Mouse (Mus musculus) urinary bladder, postnatal 4 days (tissue): ENCODE measurements around the gene Cpsf4l.

Experiments used
- DNase-seq, 2 experiments: peaks; one replicate each; pipeline ENCODE4 v3.0.0; 2021 to 2022; ENCODE audit warnings: low spot score in 2 of 2

Gene Cpsf4l

DNA sequence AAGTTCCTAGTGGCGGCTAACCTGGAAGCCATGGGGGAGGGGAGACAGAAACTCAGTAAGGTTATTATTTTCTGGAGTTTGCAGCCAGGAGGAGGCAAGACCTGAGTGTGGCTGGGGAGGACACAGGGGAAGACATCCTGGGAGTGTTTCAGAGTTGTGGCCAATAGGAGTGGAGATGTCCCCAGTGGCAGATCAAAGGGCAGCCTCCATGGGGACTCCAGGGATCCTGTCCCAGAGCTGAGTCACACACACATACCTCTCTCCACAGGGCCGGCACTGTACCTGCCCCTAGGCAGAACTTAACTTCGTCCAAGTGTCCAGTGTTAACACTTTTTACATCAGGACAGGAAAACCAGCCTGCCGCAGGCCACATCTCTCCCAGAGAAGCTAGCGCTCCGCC is 25.3 kb upstream of the Cpsf4l start:
- DNase-seq, result no peak

DNA sequence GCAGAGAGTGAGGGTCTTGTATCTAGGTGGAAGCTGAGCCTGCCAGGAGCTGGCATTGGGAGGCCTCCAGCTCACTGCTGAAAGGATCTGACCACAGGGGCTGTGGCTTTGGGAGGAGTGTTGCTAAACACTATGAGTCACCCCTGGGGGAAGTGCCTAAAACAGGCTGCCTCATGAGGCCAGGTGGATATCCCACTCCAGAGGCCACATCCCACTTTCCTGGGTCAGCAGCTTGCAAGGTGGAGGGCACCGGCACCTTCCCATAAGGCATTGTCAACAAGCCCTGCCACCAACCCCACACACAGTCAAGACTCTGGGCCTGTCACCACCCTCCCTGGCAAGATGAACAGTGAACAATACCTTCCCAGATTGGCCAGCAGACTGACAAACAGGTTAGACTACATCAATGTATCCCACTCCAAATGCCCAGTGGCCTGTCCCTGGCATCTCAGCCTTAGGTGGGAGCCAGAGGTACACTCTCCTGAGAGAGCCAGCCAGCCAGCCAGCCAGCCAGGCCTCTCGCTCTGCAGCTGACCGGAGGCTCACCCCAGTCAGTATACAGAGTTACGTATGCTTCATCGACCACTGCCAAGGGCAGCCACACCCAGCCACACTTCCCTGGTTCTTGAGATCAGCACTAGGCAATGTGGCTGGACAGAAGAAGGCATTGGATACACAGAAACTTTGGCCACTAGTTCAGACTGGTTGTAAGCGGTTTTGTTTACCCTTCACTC is 24.0 kb upstream of the Cpsf4l start:
- DNase-seq, result peak in 1 of 2 experiments; percentile 60

DNA sequence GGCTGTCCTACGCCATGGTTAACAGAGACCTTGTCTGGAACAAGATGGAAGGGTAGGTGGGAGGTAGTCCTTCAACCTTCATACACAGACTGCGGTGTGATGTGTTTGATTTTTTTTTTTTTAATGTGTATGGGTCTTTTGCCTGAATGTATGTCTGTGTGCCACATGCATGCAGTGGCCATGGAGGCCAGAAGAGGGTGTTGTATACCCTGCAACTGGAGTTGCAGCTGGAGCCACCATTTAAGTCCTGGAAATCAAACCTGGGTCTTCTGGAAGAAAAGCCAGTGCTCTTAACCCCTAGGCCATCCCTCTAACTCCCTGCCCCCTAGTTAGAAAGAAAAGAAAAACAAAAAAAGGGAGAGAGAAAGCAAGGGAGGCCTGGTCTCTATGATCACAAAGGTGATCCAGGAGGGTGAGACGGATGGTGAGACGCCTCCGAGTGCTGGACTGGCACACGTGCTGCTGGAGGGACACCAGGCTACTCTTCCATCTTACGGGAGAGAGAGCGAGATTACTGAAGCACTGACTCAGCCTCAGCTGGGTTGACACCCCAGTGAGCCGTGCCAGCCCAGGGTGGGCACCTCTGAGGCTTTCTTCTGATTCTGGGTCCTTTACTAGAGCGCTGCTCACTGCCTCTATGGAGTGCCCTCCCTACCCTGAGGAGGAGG is 22.3 kb upstream of the Cpsf4l start:
- DNase-seq, result no peak

DNA sequence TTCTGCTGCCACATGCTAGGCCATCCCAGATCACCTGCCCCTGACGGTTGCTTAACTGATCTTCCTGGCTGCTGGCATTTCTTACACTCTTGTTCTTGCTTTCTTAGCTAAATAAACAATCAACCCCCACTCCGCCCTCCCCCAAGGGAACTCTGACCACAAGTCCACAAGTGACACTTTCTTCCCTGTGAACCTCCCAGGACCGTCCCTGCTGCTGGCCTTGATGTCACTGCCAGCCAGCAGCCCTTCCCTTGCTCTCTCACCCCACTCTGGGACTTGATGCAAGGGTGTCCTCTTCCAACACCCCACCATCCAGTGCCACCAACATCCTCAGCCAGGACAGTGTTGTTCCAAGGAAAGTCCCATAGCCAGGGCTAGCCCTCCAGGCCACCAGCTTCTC is 21.1 kb upstream of the Cpsf4l start:
- DNase-seq, result no peak

DNA sequence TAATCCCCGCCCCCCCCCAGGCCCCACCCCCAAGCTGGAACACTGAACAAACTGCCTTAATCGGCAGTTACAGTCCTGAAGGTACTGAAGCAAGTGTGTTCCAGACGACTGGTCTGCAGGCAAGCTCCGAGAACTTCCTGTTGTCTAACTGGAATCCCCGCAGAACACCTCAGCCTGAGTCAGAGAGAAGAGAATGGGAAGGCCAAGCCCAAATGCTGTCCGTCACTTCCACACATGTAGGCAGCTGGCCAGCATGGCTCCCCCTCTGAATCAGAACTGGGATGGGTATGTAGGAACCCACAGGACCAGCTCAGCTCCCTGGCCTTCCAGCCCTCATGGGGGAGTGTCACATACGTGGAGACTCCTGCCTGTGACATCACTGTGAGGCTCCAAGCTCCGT is 20.1 kb upstream of the Cpsf4l start:
- no peak for DNase-seq

DNA sequence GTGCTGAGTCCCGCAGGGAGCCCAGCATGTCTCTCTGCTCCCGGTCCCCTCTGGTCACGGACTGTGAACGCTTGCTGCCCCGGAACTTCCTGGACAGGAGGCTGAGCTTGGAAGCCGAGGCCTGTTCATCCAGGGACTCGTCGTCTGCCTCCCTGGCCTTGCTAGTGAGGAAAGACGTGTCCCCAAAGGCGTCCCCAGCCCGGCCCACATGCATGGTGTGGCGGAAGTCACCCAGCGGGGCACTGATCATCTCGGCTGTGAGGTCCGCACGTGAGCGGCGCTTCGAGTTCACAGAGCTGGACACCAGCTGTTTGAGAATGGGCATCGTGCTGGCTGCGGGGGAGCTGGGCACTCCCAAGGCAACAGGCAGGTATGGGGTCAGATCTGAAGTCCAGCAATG is 19.4 kb upstream of the Cpsf4l start:
- DNase-seq, result no peak

DNA sequence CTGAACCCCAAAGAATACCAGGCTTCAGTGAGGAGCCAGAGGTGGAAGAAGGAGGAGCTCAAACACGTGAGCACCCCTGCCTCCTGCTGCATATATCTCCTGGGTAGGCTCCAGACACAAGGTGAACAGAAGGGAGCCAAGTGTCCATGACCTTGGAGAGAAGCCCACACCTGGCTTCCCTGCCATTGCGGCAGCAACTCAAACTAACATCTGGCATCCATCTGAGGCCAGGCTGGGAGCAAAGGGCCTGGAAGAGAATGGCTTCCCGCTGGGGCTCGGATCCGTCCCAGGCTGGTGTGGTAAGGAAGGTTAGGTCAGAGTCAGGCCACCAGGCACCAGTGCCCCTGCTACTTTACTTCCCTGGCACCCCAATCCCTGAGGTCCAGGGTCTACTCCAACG is 18.2 kb upstream of the Cpsf4l start:
- no peak for DNase-seq

DNA sequence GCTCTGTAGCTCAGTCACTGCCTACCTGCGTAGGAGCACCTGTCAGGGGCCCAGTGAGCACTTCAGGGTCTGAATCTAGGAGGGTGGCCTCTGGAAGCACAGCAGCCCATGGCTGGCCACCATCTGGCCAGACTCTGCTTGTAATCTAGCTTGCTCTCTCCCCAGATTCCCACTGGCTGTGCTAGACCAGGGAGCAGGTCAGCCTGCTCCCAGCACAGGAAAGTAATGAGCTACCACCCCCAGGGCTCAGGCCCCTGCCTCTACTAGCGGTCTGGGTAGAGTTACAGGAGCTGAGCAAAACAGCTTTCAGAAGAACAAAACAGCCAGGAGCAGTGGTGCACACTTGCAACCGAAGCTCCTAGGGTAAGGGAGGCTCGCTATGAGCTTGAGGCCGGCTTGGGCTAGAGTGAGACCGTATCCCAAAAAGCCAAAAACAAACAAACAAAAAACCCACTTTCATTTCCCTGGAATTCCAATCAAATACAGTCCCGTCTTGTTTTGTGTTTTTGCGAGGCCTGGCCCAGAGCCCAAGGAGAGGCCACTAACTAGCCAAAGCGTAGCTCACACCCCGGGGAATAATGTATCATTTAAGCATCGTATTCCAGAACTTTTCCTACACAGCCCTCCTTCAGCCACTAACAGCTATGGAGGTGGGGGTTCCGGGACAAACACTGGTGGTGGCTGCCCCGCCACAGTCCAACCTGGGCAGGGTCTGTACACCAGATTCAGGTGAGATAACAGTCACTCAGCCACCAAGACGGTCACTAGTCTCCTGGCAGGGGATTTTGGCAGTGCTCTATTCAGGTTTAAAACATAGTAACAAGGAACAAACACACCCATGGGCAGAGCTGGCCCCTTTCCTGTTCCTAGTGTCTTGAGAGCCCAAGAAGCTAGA is 17.4 kb upstream of the Cpsf4l start:
- no peak for DNase-seq

DNA sequence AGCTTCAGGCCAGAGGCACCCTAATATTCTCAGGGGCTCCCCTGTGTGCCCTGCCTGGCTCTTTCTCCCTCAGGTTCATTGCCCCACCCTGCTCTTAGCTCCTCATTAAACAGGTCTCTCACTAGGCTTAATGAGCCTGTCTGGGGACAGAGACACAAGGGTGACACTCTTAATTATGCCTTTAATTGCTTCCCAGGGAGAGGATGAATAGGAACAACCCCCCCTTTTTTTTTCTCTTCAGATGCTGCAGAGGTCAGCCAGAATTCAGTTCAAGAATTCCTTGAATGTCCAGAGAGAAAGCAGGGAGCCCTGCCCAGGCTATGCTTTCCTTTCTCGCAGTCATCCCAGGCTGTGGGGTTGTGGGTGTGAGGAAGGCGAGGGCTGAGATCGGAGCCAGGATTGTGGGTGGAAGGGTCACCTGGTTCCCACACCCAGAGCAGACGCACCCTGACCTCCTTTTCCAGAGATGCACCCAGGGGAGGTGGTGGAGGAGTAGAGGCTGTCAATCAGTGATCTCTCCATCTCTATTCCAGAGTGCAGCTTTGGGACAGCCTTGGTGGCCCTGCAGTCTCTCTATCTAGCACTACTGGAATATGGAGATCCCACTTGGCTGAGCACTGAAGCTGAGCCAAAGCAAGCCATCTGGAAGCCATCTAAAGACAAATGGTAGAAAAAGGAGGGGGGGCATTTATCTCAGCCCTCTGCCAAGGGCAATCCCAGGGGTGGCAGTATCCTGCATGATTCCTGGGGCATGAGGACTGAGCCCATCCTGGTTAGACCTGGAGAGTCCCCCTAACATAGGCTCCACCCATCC is 15.6 kb upstream of the Cpsf4l start:
- peak in 1 of 2 experiments; percentile 49 for DNase-seq

DNA sequence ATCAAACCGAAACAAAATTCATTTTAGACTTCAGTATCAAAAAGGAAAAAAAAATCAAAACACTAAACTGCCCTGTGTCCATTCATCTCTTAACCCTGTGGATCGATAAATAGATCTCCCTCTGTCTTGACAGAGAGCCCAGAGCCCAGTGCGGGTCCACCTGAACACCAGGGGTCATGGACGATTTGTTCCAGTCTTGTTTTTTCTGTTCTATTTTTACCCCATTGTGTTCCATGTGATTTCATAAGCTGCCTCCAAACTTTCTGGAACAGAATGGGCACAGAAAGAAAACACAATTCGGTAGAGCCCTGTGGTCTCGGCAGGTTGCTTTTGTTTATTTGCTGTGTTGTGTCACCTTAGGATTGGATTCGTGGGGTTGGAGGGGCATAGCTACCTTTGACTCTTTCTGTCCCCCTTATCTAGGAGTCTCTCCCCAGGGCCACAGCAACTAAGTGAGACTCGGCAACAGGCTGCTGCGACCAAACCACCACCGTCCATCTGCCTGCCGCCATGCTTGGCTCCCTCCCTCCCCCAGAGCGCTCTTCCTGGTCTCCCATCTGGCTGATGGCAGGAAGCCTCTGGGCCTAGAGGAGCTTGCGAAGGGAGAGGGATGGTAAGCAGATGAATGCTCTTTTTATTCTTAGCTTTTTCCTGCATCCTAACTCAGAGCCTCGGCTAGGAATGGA is 12.7 kb upstream of the Cpsf4l start:
- no peak for DNase-seq

DNA sequence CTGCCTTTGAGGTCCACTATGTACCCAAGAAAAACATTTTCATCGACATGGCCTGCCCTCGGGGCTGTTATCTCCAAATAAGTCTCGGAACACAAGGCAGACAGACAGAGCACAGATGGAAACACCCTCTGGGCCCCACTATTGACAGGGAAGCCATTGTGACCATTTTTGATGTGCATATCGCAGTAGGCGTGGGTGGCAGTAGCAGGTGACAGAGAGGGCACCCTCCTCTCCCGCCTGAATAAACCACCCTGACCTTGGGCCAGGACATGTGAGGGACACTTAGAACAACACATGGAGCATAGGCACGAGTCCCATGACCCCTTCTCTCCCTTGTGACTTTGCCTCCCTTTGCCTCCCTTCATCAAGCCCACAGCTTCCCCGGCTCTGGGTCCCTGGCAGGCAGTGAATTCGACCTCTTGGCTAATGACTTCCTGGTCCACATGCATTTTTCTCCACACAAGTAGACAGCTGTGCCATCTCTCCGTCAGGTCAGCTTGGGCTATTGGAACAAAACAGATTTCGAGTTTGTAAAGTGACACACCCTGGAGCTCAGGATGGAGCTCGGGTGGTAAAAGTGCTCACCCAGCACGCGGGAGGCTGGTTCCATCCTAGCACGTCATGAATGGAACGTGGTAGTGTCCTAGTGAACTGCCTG is 8.1 kb upstream of the Cpsf4l start:
- DNase-seq, result no peak

DNA sequence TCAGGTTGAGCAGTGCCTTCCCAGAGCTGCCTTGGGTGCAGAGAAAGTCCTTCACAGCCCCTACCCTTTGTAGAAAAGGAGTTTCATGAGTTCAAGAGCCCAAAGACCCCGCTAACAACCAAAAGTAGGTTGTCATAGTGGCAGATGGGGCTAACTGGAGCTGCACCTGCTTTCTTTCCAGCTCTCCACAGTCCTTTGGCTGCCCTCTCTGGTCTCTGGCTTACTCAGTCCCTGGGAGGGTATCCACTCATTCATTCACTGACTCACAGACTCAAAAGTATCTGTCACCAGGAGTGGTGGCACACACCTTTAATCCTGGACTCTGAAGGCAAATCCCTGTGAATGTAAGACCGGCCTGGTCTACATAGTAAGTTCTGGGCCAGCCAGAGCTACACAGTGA is 6.3 kb upstream of the Cpsf4l start:
- DNase-seq, result no peak

DNA sequence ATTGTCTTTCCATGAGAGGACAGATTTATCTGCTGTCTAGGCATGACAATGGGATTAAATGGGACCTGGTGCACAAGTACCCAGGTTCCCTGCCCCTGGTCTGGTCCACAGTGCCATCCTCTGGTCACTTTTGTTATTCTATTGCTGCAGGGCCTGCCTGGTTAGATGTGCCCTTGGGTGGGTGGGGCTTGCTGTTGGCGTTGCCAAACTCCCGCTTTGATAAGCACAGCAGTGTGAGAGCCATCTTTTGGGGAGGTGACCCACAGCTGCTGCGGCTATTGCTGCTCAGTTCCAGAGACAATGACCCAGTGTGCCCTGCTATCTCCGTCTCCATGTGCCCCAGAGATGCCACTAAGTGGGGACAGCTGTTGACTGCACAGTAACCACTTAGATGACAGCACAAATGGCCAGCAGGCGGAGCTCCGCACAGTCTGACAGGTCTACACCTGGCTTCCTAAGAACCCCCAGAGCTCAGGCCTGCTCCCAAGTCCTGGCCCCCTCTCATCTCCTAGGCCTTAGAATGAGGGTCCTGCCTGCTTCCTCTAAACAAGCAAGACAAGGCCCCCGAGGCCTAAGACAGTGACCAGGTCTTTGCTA is 5.4 kb upstream of the Cpsf4l start:
- DNase-seq, result no peak

DNA sequence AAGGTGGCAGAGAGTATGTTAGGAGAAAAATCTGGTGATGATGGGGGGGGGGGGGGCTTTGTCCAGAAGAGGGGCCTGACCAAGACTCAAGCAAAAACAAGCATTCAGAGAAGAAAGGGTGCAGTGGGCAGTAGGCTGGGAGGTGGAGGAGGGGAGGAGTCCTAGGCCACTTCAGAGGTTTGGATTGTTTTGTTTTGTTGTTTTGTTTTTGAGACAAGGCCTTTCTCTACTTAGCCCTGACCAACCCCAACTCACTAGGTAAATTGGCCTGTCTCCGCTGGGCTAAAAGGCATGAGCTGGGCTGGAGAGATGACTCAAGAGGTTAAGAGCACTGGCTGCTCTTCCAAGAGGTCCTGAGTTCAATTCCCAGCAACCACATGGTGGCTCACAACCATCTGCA is 1.2 kb upstream of the Cpsf4l start:
- DNase-seq, result no peak

DNA sequence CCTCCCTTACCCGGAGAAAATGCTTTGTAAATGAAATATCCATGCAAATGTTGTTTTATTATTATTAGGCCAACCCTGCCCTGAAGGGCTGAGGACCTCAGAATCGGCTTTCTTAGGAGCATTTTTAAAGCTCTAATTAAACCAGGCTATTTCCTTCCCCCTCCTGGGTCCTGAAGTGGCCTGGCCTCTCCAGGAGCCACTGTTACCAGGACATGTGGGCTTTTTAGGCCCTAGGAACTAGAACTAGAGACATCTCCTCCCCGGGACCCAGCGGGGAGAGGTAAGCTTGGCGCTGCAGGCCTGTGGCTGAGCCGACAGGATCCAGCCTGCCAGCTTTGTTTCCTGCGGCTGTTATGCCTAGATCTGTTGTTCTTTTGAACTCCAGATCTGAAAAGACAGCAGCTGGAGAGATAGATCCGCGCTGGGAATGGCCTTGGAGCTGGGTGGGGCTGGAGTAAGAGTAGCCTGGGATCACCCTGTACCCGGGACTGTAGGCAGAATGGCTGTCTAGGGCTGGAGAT is 500 bp upstream of the Cpsf4l start:
- no peak for DNase-seq

DNA sequence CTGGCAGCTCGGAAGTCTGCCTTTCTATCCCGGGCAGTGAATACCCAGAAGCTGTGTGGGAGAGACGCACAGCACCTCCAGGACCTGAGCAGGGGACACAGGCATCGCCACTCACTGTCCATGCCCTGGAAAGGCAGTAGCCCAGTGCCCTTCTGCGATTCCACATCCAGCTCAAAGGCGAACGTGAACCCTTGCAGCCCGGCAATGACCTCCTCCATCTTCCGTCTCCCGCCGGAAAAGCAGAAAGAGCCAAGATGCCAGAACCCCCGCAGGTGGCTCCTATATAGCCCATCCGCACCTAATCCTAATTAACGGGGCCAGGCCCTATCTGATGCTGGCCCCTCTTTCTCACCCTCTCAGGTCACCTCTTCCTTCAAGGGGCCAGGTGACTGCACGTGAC is 545 bp downstream of the Cpsf4l start:
- DNase-seq, result no peak

DNA sequence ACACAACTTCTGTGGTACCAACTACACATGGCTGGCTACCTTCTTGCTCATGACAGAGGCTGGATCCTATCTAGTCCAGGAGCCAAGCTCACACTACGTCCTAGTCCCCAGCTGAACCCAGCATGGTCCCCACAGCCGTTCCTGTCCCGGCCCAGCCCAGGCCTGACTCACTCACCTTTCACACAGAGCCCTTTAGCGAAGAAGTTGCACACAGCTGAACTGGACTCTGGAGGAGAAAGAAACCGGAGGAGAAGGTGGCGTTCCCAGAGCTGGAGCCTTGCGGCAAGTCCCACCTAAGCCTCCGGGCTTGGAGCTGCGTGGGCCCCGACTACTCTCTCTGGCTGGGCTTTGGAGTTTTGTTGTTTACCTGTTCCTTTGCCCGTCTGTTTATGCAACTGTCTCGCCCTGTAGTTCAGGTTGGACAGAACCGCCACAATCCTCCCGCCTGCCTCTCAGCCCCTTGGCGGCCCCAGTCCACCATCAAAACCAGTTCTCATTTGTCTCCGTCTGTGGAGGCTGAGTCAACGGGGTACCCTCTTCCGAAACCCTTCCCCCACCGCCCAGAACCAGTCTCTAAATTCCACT is 1.1 kb downstream of the Cpsf4l start:
- no peak for DNase-seq

DNA sequence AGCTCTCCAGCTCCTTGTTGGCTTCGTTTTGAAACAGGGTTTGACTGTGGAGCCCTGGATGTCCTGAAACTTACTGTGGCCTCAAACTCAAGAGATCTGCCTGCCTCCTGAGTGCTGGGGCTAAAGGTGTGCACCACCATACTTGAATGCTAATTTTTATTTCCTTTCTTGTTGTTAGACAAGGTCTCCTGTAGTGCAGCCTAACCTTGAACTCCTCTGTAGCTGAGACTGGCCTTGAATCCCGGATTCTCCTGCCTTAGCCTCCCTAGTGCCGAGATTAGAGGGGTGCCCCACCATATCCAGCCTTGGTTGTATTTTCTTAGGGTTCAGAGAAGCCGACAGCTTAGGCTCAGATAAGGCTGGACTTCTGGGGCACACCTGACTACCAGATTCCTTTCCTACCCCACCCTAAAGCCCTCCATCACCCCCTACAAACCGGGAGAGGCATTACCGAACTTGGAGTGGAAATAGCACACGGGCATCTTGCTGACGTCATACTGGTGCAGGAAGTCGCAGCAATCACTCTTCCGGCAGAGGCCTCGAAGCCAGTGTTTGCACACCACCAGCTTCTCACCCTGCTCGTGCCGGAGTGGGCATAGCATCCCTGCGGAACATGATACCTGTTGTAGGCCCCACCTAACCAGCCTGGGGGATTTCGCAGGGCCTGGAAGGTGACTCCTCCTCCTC is 3.7 kb downstream of the Cpsf4l start:
- DNase-seq, result no peak

DNA sequence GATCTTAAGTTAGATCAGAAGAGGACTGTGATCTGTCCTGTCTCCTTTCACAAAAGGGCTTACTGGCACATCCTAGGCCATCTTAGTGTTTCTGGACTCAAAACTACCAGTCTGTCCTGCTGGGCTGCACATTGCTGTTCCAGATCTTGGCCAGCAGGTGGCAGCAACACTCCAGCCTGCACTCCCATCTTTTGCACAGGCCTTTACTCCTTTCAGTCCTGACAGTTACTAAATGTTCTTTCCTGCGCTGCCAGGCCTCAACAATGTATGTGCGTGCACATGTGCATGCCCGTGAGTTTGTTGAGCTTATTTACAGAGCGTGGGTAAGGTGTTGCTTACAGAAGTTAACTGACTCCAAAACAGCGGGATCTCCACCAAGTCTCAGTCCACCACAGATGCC is 6.1 kb downstream of the Cpsf4l start:
- DNase-seq, result peak; percentile 70 to 74
